Mouse (Mus musculus) kidney, postnatal 36 days (tissue): Measurements from ENCODE around the gene Asl.

ENCODE experiments used
- DNase-seq, 2 experiments: peaks; one replicate each; pipeline ENCODE4 v3.0.0; 2021 to 2022; ENCODE audit warnings: mixed read lengths in 2 of 2

The Asl gene

GRCm38 (mm10) chr5:130044201-130044695 is 15.2 kb upstream of the Asl start:
- peak; percentile 73 to 82 for DNase-seq

GRCm38 (mm10) chr5:130043741-130044140 is 14.7 kb upstream of the Asl start:
- DNase-seq, result peak in 1 of 2 experiments; percentile 22

GRCm38 (mm10) chr5:130041262-130041661 is 12.2 kb upstream of the Asl start:
- no peak for DNase-seq

- DNase-seq, result no peak
Observed at GRCm38 (mm10) chr5:130040797-130041196, 11.8 kb upstream of the Asl start.

- DNase-seq, result peak; percentile 80 to 84
Observed at GRCm38 (mm10) chr5:130037752-130038455, 8.9 kb upstream of the Asl start.

GRCm38 (mm10) chr5:130036300-130036699 is 7.3 kb upstream of the Asl start:
- peak in 1 of 2 experiments; percentile 27 for DNase-seq

- DNase-seq, result no peak
Observed at GRCm38 (mm10) chr5:130033869-130034268, 4.8 kb upstream of the Asl start.

- DNase-seq, result peak in 1 of 2 experiments; percentile 28
Observed at GRCm38 (mm10) chr5:130031410-130032390, 2.7 kb upstream of the Asl start.

GRCm38 (mm10) chr5:130027696-130028095 is 1.4 kb downstream of the Asl start:
- no peak for DNase-seq

GRCm38 (mm10) chr5:130027134-130027533 is 1.9 kb downstream of the Asl start:
- DNase-seq, result peak; percentile 82 to 89

GRCm38 (mm10) chr5:130023767-130024539 is 5.1 kb downstream of the Asl start:
- DNase-seq, result peak; percentile 95 to 97

- no peak for DNase-seq
Observed at GRCm38 (mm10) chr5:130023067-130023766, 5.8 kb downstream of the Asl start.

GRCm38 (mm10) chr5:130022366-130022765 is 6.7 kb downstream of the Asl start:
- DNase-seq, result peak; percentile 60 to 77

- peak; percentile 61 to 68 for DNase-seq
Observed at GRCm38 (mm10) chr5:130021361-130021966, 7.6 kb downstream of the Asl start.

- DNase-seq, result no peak
Observed at GRCm38 (mm10) chr5:130019461-130019860, 9.6 kb downstream of the Asl start.

- no peak for DNase-seq
Observed at GRCm38 (mm10) chr5:130015104-130015503, 13.9 kb downstream of the Asl start.

- DNase-seq, result no peak
Observed at GRCm38 (mm10) chr5:130010961-130011360, 18.1 kb downstream of the Asl start.

GRCm38 (mm10) chr5:130009784-130010183 is 19.3 kb downstream of the Asl start:
- no peak for DNase-seq

- DNase-seq, result no peak
Observed at GRCm38 (mm10) chr5:130008034-130008590, 20.9 kb downstream of the Asl start.

GRCm38 (mm10) chr5:130007344-130007743 is 21.7 kb downstream of the Asl start:
- no peak for DNase-seq

- no peak for DNase-seq
Observed at GRCm38 (mm10) chr5:130003229-130003628, 25.8 kb downstream of the Asl start.
